Mouse (Mus musculus): Measurements from ENCODE around the gene Praf2. TPM values are rescaled to one million over a fixed set of nuclear protein-coding genes. Genes with fewer than 3 reads are reported as not detected.

Praf2 gene
- total and polyA plus RNA-seq, 3 experiments, result 19.1 to 60.1 TPM; not detected in 1

GRCm38 (mm10) chrX:7744940-7745339 is 16.7 kb downstream of the Praf2 start:
- DNase-seq (ENCODE audit: low read depth, low spot score), result no peak
- H3K9ac ChIP-seq (ENCODE audit: control insufficient read depth, low read depth, low read length, poor library complexity, severe bottlenecking), result no peak overlapping the region
- TF ChIP-seq ZKSCAN1 (IDR thresholded peaks at IDR 0.05; ENCODE audit: low read depth, low read length) (no peak), ZNF384 (IDR thresholded peaks at IDR 0.05; ENCODE audit: low read depth, low read length) (no peak), MXI1 (IDR thresholded peaks at IDR 0.05; ENCODE audit: low read depth, low read length) (no peak), MYB (IDR thresholded peaks at IDR 0.05; ENCODE audit: low read depth, low read length) (no peak), TAL1 (IDR thresholded peaks at IDR 0.05; ENCODE audit: low read length) (no peak), MYC (IDR thresholded peaks at IDR 0.05; ENCODE audit: low read depth, low read length) (no peak), ZC3H11A (IDR thresholded peaks at IDR 0.05; ENCODE audit: low read depth, low read length) (no peak), MAX (IDR thresholded peaks at IDR 0.05; ENCODE audit: low read length) (no peak), UBTF (IDR thresholded peaks at IDR 0.05; ENCODE audit: borderline replicate concordance, insufficient read depth, low read depth, low read length) (no peak), USF2 (IDR thresholded peaks at IDR 0.05; ENCODE audit: borderline replicate concordance in 1 of 2, insufficient read depth in 1 of 2, low read depth in 1 of 2, low read length in 2 of 2) (no peak), NRF1 (IDR thresholded peaks at IDR 0.05; ENCODE audit: insufficient read depth, low read depth, low read length, poor library complexity, severe bottlenecking) (no peak), E2F4 (IDR thresholded peaks at IDR 0.05; ENCODE audit: borderline replicate concordance, low read depth, low read length) (no peak), ELF1 (IDR thresholded peaks at IDR 0.05; ENCODE audit: low read depth, low read length) (no peak), JUND (IDR thresholded peaks at IDR 0.05; ENCODE audit: low read depth, low read length) (no peak)
- no peak overlapping the region for H3K27ac ChIP-seq (ENCODE audit: control insufficient read depth, low read depth, low read length)
- H3K4me1 ChIP-seq (ENCODE audit: control insufficient read depth in 1 of 2, insufficient read depth in 2 of 2, low read length in 2 of 2), result peaks cover 15 to 29% of the 10 kb centered on the region in 2 experiments
- no peaks in the 10 kb centered on the region for H3K79me2 ChIP-seq (ENCODE audit: control insufficient read depth, insufficient read depth, low read length, poor library complexity)
- no peaks in the 10 kb centered on the region for H3K9me3 ChIP-seq (replicated peaks; ENCODE audit: insufficient read depth, low read length)
- peaks cover 0 to 11% of the 10 kb centered on the region in 2 experiments; a peak in 2 of 4 replicates for H3K36me3 ChIP-seq (ENCODE audit: control insufficient read depth in 1 of 2, insufficient read depth in 2 of 2, low read length in 2 of 2)
- no peaks in the 10 kb centered on the region for H3K27me3 ChIP-seq (ENCODE audit: control insufficient read depth in 1 of 2, insufficient read depth in 2 of 2, low read length in 2 of 2)
- H3K4me3 ChIP-seq (ENCODE audit: control insufficient read depth in 1 of 2, insufficient read depth in 1 of 2, low read depth in 2 of 2, low read length in 2 of 2), result no peak overlapping the region

- peaks cover 16 to 30% of the 10 kb centered on the region in 2 experiments for H3K4me1 ChIP-seq (ENCODE audit: control insufficient read depth in 1 of 2, insufficient read depth in 2 of 2, low read length in 2 of 2)
- peak; percentile 33 for DNase-seq (ENCODE audit: low read depth, low spot score)
- no peak overlapping the region; the same call in 1 of the 2 replicates for H3K27ac ChIP-seq (ENCODE audit: control insufficient read depth, low read depth, low read length)
- peaks cover 0 to 14% of the 10 kb centered on the region in 2 experiments; a peak in 2 of 4 replicates for H3K36me3 ChIP-seq (ENCODE audit: control insufficient read depth in 1 of 2, insufficient read depth in 2 of 2, low read length in 2 of 2)
- H3K79me2 ChIP-seq (ENCODE audit: control insufficient read depth, insufficient read depth, low read length, poor library complexity), result no peaks in the 10 kb centered on the region
- peak in 1 of 2 experiments; percentile 30; a peak in 1 of 4 replicates for TF ChIP-seq EP300 (IDR thresholded peaks at IDR 0.05; ENCODE audit: low read depth in 1 of 2, low read length in 2 of 2)
- TF ChIP-seq ELF1 (IDR thresholded peaks at IDR 0.05; ENCODE audit: low read depth, low read length), result peak; percentile 75
- no peak for TF ChIP-seq CHD1 (IDR thresholded peaks at IDR 0.05; ENCODE audit: low read depth, low read length)
- TF ChIP-seq ETS1 (IDR thresholded peaks at IDR 0.05; ENCODE audit: low read depth, low read length), result 0 out of 2 replicates have a peak, but pooled peaks have one; percentile 38
- TF ChIP-seq CTCF (IDR thresholded peaks at IDR 0.05 in 2 of 3, conservative IDR thresholded peaks at IDR 0.05 in 1 of 3; ENCODE audit: control insufficient read depth in 1 of 3, insufficient read depth in 1 of 3, low read depth in 2 of 3, low read length in 3 of 3, poor library complexity in 1 of 3, severe bottlenecking in 1 of 3), result no peak
- no peak for TF ChIP-seq MYB (IDR thresholded peaks at IDR 0.05; ENCODE audit: low read depth, low read length)
- no peak for TF ChIP-seq TCF12 (IDR thresholded peaks at IDR 0.05; ENCODE audit: low read depth, low read length)
- no peak for TF ChIP-seq GABPA (IDR thresholded peaks at IDR 0.05; ENCODE audit: low read depth, low read length)
- no peak for TF ChIP-seq ZC3H11A (IDR thresholded peaks at IDR 0.05; ENCODE audit: low read depth, low read length)
- TF ChIP-seq GATA1 (IDR thresholded peaks at IDR 0.05; ENCODE audit: low read depth, low read length), result 0 out of 2 replicates have a peak, but pooled peaks have one; percentile 24
- peak; percentile 72; the same call in 1 of the 2 replicates for TF ChIP-seq MAZ (IDR thresholded peaks at IDR 0.05; ENCODE audit: low read depth, low read length)
- no peaks in the 10 kb centered on the region for H3K9me3 ChIP-seq (replicated peaks; ENCODE audit: insufficient read depth, low read length)
- no peaks in the 10 kb centered on the region for H3K27me3 ChIP-seq (ENCODE audit: control insufficient read depth in 1 of 2, insufficient read depth in 2 of 2, low read length in 2 of 2)
- H3K9ac ChIP-seq (ENCODE audit: control insufficient read depth, low read depth, low read length, poor library complexity, severe bottlenecking), result no peak overlapping the region
- no peak overlapping the region for H3K4me3 ChIP-seq (ENCODE audit: control insufficient read depth in 1 of 2, insufficient read depth in 1 of 2, low read depth in 2 of 2, low read length in 2 of 2)
Measured at GRCm38 (mm10) chrX:7745429-7745828, 17.2 kb downstream of the Praf2 start.
